Mouse (Mus musculus): ENCODE data around the gene Olfr1418. TPM values are rescaled to one million over a fixed set of nuclear protein-coding genes. Genes with fewer than 3 reads are reported as not detected.

Gene Olfr1418
- total and polyA plus RNA-seq, 3 experiments, result not detected

GRCm38 (mm10) chr19:11819800-11820199, 41.1 kb downstream of the Olfr1418 start:
- peak overlapping the region in 2 of 3 experiments; percentile 27 to 48 for H3K4me3 ChIP-seq (replicated peaks in 1 of 3; ENCODE audit: low read depth in 2 of 3, low read length in 2 of 3, poor library complexity in 1 of 3)

GRCm38 (mm10) chr19:11819143-11819700, 41.6 kb downstream of the Olfr1418 start, which contains the start of gene Stx3:
TSS of gene Stx3 (minus strand) at chr19:11819403.
- Histone ChIP-seq H3K9me3 (replicated peaks; ENCODE audit: low read length) (no peaks in the 10 kb centered on the region), H3K9ac (ENCODE audit: insufficient read depth, low read depth) (no peak within 1 kb of the TSS), H3K79me2 (replicated peaks; ENCODE audit: control insufficient read depth, extremely low read depth, insufficient read depth, poor library complexity, severe bottlenecking) (no peaks in the 10 kb centered on the region), H3K27ac (ENCODE audit: insufficient read depth, low read depth) (no peak within 1 kb of the TSS), H3K27me3 (replicated peaks) (peaks cover 52% of the 10 kb centered on the region), H3K4me2 (ENCODE audit: insufficient read depth, low read depth, poor library complexity, severe bottlenecking) (peak within 1 kb of the TSS; percentile 95), H3K4me3 (replicated peaks in 1 of 3; ENCODE audit: low read depth in 2 of 3, low read length in 2 of 3, poor library complexity in 1 of 3) (peak within 1 kb of the TSS; percentile 25 to 64 (median 48)), H3K36me3 (replicated peaks in 1 of 2; ENCODE audit: control insufficient read depth in 1 of 2, insufficient read depth in 1 of 2, low read length in 1 of 2) (no peaks in the 10 kb centered on the region), H3K4me1 (ENCODE audit: control insufficient read depth in 1 of 2, insufficient read depth in 2 of 2) (peaks cover 0 to 10% of the 10 kb centered on the region in 2 experiments; a peak in 1 of 4 replicates)
- peak; percentile 8 for DNase-seq (ENCODE audit: extremely low read depth)
- dilution Hi-C loops (cut with MboI; ENCODE audit: extremely low pct_ligation_motif_present, extremely low pct_unique_long_range_greater_than_20kb, low sequenced_read_pairs), result no loop called here
- in situ Hi-C loops (cut with MboI; ENCODE audit: low pct_ligation_motif_present, low pct_unique_long_range_greater_than_20kb, low sequenced_read_pairs), result no loop called here
- TF ChIP-seq ZMIZ1 (IDR thresholded peaks at IDR 0.05; ENCODE audit: low read depth, low read length) (no peak), ELF1 (IDR thresholded peaks at IDR 0.05; ENCODE audit: low read depth, low read length) (0 out of 2 replicates have a peak, but pooled peaks have one; percentile 1), MAX (IDR thresholded peaks at IDR 0.05; ENCODE audit: low read length) (0 out of 2 replicates have a peak, but pooled peaks have one; percentile 16)

More at GRCm38 (mm10) chr19:11819800-11820199, 41.1 kb downstream of the Olfr1418 start:
- Histone ChIP-seq H3K36me3 (replicated peaks in 1 of 2; ENCODE audit: control insufficient read depth in 1 of 2, insufficient read depth in 1 of 2, low read length in 1 of 2) (no peaks in the 10 kb centered on the region), H3K9ac (ENCODE audit: insufficient read depth, low read depth) (no peak overlapping the region), H3K4me1 (ENCODE audit: control insufficient read depth in 1 of 2, insufficient read depth in 2 of 2) (peaks cover 0 to 10% of the 10 kb centered on the region in 2 experiments; a peak in 1 of 4 replicates), H3K9me3 (replicated peaks; ENCODE audit: low read length) (no peaks in the 10 kb centered on the region), H3K79me2 (replicated peaks; ENCODE audit: control insufficient read depth, extremely low read depth, insufficient read depth, poor library complexity, severe bottlenecking) (no peaks in the 10 kb centered on the region), H3K27ac (ENCODE audit: insufficient read depth, low read depth) (no peak overlapping the region), H3K4me2 (ENCODE audit: insufficient read depth, low read depth, poor library complexity, severe bottlenecking) (peak overlapping the region; percentile 95), H3K27me3 (replicated peaks) (peaks cover 51% of the 10 kb centered on the region)
- TF ChIP-seq SMC3 (IDR thresholded peaks at IDR 0.05; ENCODE audit: low read depth, low read length) (peak; percentile 62), CHD1 (IDR thresholded peaks at IDR 0.05; ENCODE audit: low read depth, low read length) (0 out of 2 replicates have a peak, but pooled peaks have one; percentile 49), RAD21 (IDR thresholded peaks at IDR 0.05; ENCODE audit: low read depth, low read length) (peak; percentile 17), EP300 (IDR thresholded peaks at IDR 0.05; ENCODE audit: low read length) (no peak), USF1 (IDR thresholded peaks at IDR 0.05; ENCODE audit: low read depth, low read length) (no peak), ELF1 (IDR thresholded peaks at IDR 0.05; ENCODE audit: low read depth, low read length) (no peak), CTCF (conservative IDR thresholded peaks at IDR 0.05 in 1 of 2, IDR thresholded peaks at IDR 0.05 in 1 of 2; ENCODE audit: low read depth in 2 of 2, low read length in 2 of 2) (peak; percentile 48 to 72), MXI1 (IDR thresholded peaks at IDR 0.05; ENCODE audit: low read depth, low read length) (no peak), POLR2A (IDR thresholded peaks at IDR 0.05; ENCODE audit: low read depth, low read length) (no peak), MAX (IDR thresholded peaks at IDR 0.05; ENCODE audit: low read length) (no peak)
- in situ Hi-C loops (cut with MboI; ENCODE audit: low pct_ligation_motif_present, low pct_unique_long_range_greater_than_20kb, low sequenced_read_pairs) (no loop called here), dilution Hi-C loops (cut with MboI; ENCODE audit: extremely low pct_ligation_motif_present, extremely low pct_unique_long_range_greater_than_20kb, low sequenced_read_pairs) (no loop called here)
- peak; percentile 40 for DNase-seq (ENCODE audit: extremely low read depth)
